Mouse (Mus musculus) liver, postnatal 0 days (tissue): Measurements from ENCODE around the gene Dysf.

ENCODE experiments used
- CTCF ChIP-seq: sonication (generic); IDR thresholded peaks from 2 replicates; pipeline ENCODE4 v1.5.1; 2016; ENCODE audit warnings: antibody characterized with exemption, low read depth
- EP300 ChIP-seq: IDR thresholded peaks from 2 replicates; pipeline ENCODE4 v1.6.1; 2016; ENCODE audit warnings: antibody characterized with exemption, low read depth, mild to moderate bottlenecking

DNA sequence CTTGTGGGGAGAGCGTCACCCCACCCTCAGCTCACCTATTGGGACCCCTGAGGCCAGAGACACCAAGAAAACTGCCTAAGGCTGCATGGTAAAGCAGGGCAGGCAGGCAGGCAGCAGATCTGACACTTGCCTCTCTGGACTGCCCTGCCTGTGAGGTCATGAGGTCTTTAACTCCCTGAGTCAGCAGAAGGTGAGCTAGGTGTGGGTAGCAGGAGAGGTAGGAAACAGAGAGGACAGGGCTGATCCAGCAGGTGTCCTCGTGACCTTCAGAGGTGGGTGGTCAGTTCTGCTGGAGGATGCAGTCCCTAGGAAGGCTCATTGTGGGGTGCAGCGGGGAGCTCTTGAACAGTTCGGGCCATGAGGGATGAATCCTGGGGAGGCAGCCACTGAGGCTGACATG lies 219.8 kb downstream of the Dysf start:
- no peak for TF ChIP-seq CTCF
- TF ChIP-seq EP300, result no peak
